Mouse (Mus musculus) hindbrain, embryonic 13.5 days (tissue): ENCODE results near the gene Noxo1. TPM values are rescaled to one million over a fixed set of nuclear protein-coding genes. Genes with fewer than 3 reads are reported as not detected.
A peak's percentile ranks its signal among the peaks of the same experiment; 100 is the strongest.

Source experiments
- ATAC-seq: fragments of 200-750 bp; cut with Nextera tagmentation; 2 replicates; pipeline ENCODE4 v1.8.0; 2017; ENCODE audit warnings: moderate TSS enrichment; ENCODE audit not compliant: low FRiP score
- H3K27ac ChIP-seq: fragments of 300-500 bp; sonication (generic); 2 replicates; pipeline ENCODE4 v1.5.1; 2015; ENCODE audit warnings: inconsistent platforms, mild to moderate bottlenecking, moderate library complexity
- H3K27me3 ChIP-seq: fragments of 300-500 bp; sonication (generic); 2 replicates; pipeline ENCODE4 v1.6.1; 2015; ENCODE audit warnings: mild to moderate bottlenecking, inconsistent platforms
- H3K36me3 ChIP-seq: fragments of 300-500 bp; sonication (generic); 2 replicates; pipeline ENCODE4 v1.6.1; 2015; ENCODE audit warnings: mild to moderate bottlenecking, inconsistent platforms
- H3K4me1 ChIP-seq: fragments of 300-500 bp; sonication (generic); replicated peaks from 2 replicates; pipeline ENCODE4 v1.6.1; 2015; ENCODE audit warnings: inconsistent platforms
- H3K4me2 ChIP-seq: fragments of 300-500 bp; sonication (generic); 2 replicates; pipeline ENCODE4 v1.6.1; 2015; ENCODE audit warnings: inconsistent platforms, mild to moderate bottlenecking, moderate library complexity
- H3K4me3 ChIP-seq: fragments of 300-500 bp; sonication (generic); 2 replicates; pipeline ENCODE4 v1.5.1; 2015; ENCODE audit warnings: mild to moderate bottlenecking, inconsistent platforms
- H3K9ac ChIP-seq: fragments of 300-500 bp; sonication (generic); 2 replicates; pipeline ENCODE4 v1.6.1; 2015; ENCODE audit warnings: mild to moderate bottlenecking, inconsistent platforms
- H3K9me3 ChIP-seq: fragments of 300-500 bp; sonication (generic); 2 replicates; pipeline ENCODE4 v1.6.1; 2016; ENCODE audit warnings: inconsistent platforms
- WGBS: fragments of 180-500 bp; shearing (Covaris S2); methylation state at CpG from one replicate; pipeline ENCODE4 v1.1.7; 2015; 5-methylcytosine and 5-hydroxymethylcytosine counted together
- polyA plus RNA-seq: library from polyadenylated mRNA; unstranded; fragments of >200 nt; fragmentation: Nextera tagmentation; extraction: Ambion mirVana; gene quantifications from 2 replicates; pipeline ENCODE4 v1.2.1, GENCODE M21; 2015

Noxo1 gene
- polyA plus RNA-seq: 2.9 and 3.4 TPM in 2 replicates

GRCm38 (mm10) chr17:24696011-24696697 is at the start of gene Noxo1, which contains the start of gene Gfer:
Gene Noxo1, plus strand, starts transcription at chr17:24696234.
Gene Gfer, minus strand, starts transcription at chr17:24696156.
- WGBS: under 1% methylated on average over 69 of the region's 76 CpGs

GRCm38 (mm10) chr17:24646381-24646780 is 49.7 kb upstream of the Noxo1 start:
- Histone ChIP-seq H3K27ac (no peak overlapping the region), H3K4me1 (peaks cover 35% of the 10 kb centered on the region), H3K27me3 (peaks cover 38% of the 10 kb centered on the region), H3K36me3 (no peaks in the 10 kb centered on the region), H3K9me3 (no peaks in the 10 kb centered on the region), H3K4me2 (no peak overlapping the region), H3K9ac (no peak overlapping the region), H3K4me3 (no peak overlapping the region)
- 87% methylated on average over 4 of the region's 4 CpGs for WGBS
- ATAC-seq: no peak

More at GRCm38 (mm10) chr17:24696011-24696697, at the start of gene Noxo1, which contains the start of gene Gfer:
- Histone ChIP-seq H3K4me1 (peaks cover 37% of the 10 kb centered on the region), H3K27ac (peak within 1 kb of the TSS; percentile 90), H3K36me3 (peaks cover 37% of the 10 kb centered on the region), H3K4me2 (peak within 1 kb of the TSS; percentile 78), H3K9ac (peak within 1 kb of the TSS; percentile 88), H3K4me3 (peak within 1 kb of the TSS; percentile 78), H3K9me3 (no peaks in the 10 kb centered on the region), H3K27me3 (peaks cover 11% of the 10 kb centered on the region; the same call in 1 of the 2 replicates)
- ATAC-seq: peak; percentile 87

GRCm38 (mm10) chr17:24647493-24647892 is 48.5 kb upstream of the Noxo1 start:
- Histone ChIP-seq H3K4me3 (no peak overlapping the region), H3K4me1 (peaks cover 35% of the 10 kb centered on the region), H3K27me3 (peaks cover 49% of the 10 kb centered on the region), H3K9me3 (no peaks in the 10 kb centered on the region), H3K9ac (0 out of 2 replicates have a peak overlapping the region, but pooled peaks have one; percentile 0), H3K36me3 (no peaks in the 10 kb centered on the region), H3K4me2 (no peak overlapping the region), H3K27ac (0 out of 2 replicates have a peak overlapping the region, but pooled peaks have one; percentile 14)
- 80% methylated on average over 11 of the region's 11 CpGs for WGBS
- no peak for ATAC-seq

GRCm38 (mm10) chr17:24648731-24649377 is 47.2 kb upstream of the Noxo1 start:
- Histone ChIP-seq H3K9ac (peak overlapping the region; percentile 90; the same call in 1 of the 2 replicates), H3K27ac (peak overlapping the region; percentile 15; the same call in 1 of the 2 replicates), H3K4me2 (peak overlapping the region; percentile 96), H3K4me1 (peaks cover 37% of the 10 kb centered on the region), H3K27me3 (peaks cover 57% of the 10 kb centered on the region), H3K4me3 (peak overlapping the region; percentile 72), H3K9me3 (no peaks in the 10 kb centered on the region), H3K36me3 (no peaks in the 10 kb centered on the region)
- 72% methylated on average over 10 of the region's 10 CpGs for WGBS
- no peak for ATAC-seq

- Histone ChIP-seq H3K4me2 (peak overlapping the region; percentile 96), H3K4me3 (peak overlapping the region; percentile 72), H3K9me3 (no peaks in the 10 kb centered on the region), H3K4me1 (peaks cover 30% of the 10 kb centered on the region), H3K27me3 (peaks cover 60% of the 10 kb centered on the region), H3K36me3 (no peaks in the 10 kb centered on the region), H3K27ac (peak overlapping the region; percentile 60; the same call in 1 of the 2 replicates), H3K9ac (peak overlapping the region; percentile 90)
- peak; percentile 64 for ATAC-seq
- WGBS: under 1% methylated on average over 35 of the region's 35 CpGs
Measured at GRCm38 (mm10) chr17:24649581-24650069, 46.4 kb upstream of the Noxo1 start.

GRCm38 (mm10) chr17:24650070-24650616 is 45.9 kb upstream of the Noxo1 start, which contains the start of gene Slc9a3r2:
Gene Slc9a3r2, minus strand, starts transcription at chr17:24650327.
- peak; percentile 64 for ATAC-seq
- H3K9me3 ChIP-seq: no peaks in the 10 kb centered on the region
- peak within 1 kb of the TSS; percentile 72 for H3K4me3 ChIP-seq
- whole genome bisulfite sequencing: 2% methylated on average over 40 of the region's 41 CpGs
- peak within 1 kb of the TSS; percentile 60; the same call in 1 of the 2 replicates for H3K27ac ChIP-seq
- peak within 1 kb of the TSS; percentile 90 for H3K9ac ChIP-seq
- peak within 1 kb of the TSS; percentile 96 for H3K4me2 ChIP-seq
- H3K36me3 ChIP-seq: no peaks in the 10 kb centered on the region
- H3K27me3 ChIP-seq: peaks cover 65% of the 10 kb centered on the region
- H3K4me1 ChIP-seq: peaks cover 28% of the 10 kb centered on the region

GRCm38 (mm10) chr17:24650766-24651165 is 45.3 kb upstream of the Noxo1 start:
- 84% methylated on average over 4 of the region's 4 CpGs for WGBS
- H3K4me1 ChIP-seq: peaks cover 28% of the 10 kb centered on the region
- H3K9me3 ChIP-seq: no peaks in the 10 kb centered on the region
- H3K4me2 ChIP-seq: peak overlapping the region; percentile 96
- H3K27ac ChIP-seq: no peak overlapping the region
- peaks cover 67% of the 10 kb centered on the region for H3K27me3 ChIP-seq
- no peaks in the 10 kb centered on the region for H3K36me3 ChIP-seq
- peak overlapping the region; percentile 72; the same call in 1 of the 2 replicates for H3K4me3 ChIP-seq
- ATAC-seq: no peak
- H3K9ac ChIP-seq: peak overlapping the region; percentile 90; the same call in 1 of the 2 replicates

- Histone ChIP-seq H3K4me3 (no peak overlapping the region), H3K4me1 (peaks cover 28% of the 10 kb centered on the region), H3K27me3 (peaks cover 78% of the 10 kb centered on the region), H3K27ac (no peak overlapping the region), H3K36me3 (no peaks in the 10 kb centered on the region), H3K9ac (no peak overlapping the region), H3K9me3 (no peaks in the 10 kb centered on the region), H3K4me2 (no peak overlapping the region)
- 71% methylated on average over 3 of the region's 3 CpGs for WGBS
- ATAC-seq: no peak
Measured at GRCm38 (mm10) chr17:24651835-24652234, 44.2 kb upstream of the Noxo1 start.

- WGBS: 7% methylated on average over 19 of the region's 19 CpGs
- peaks cover 31% of the 10 kb centered on the region for H3K4me1 ChIP-seq
- no peak overlapping the region for H3K9ac ChIP-seq
- H3K4me3 ChIP-seq: peak overlapping the region; percentile 18; the same call in 1 of the 2 replicates
- peaks cover 83% of the 10 kb centered on the region for H3K27me3 ChIP-seq
- no peaks in the 10 kb centered on the region for H3K36me3 ChIP-seq
- no peak for ATAC-seq
- H3K9me3 ChIP-seq: no peaks in the 10 kb centered on the region
- H3K27ac ChIP-seq: no peak overlapping the region
- peak overlapping the region; percentile 51 for H3K4me2 ChIP-seq
Measured at GRCm38 (mm10) chr17:24653967-24654710, 41.9 kb upstream of the Noxo1 start.

- ATAC-seq: no peak
- no peak overlapping the region for H3K27ac ChIP-seq
- peaks cover 23% of the 10 kb centered on the region for H3K4me1 ChIP-seq
- no peak overlapping the region for H3K4me3 ChIP-seq
- 81% methylated on average over 4 of the region's 4 CpGs for WGBS
- no peaks in the 10 kb centered on the region for H3K36me3 ChIP-seq
- no peak overlapping the region for H3K4me2 ChIP-seq
- H3K9ac ChIP-seq: no peak overlapping the region
- H3K27me3 ChIP-seq: peaks cover 83% of the 10 kb centered on the region
- H3K9me3 ChIP-seq: no peaks in the 10 kb centered on the region
Measured at GRCm38 (mm10) chr17:24654969-24655368, 41.1 kb upstream of the Noxo1 start.

- H3K27ac ChIP-seq: no peak within 1 kb of the TSS
- peak within 1 kb of the TSS; percentile 35 for H3K4me3 ChIP-seq
- H3K9me3 ChIP-seq: no peaks in the 10 kb centered on the region
- peak within 1 kb of the TSS; percentile 66 for H3K9ac ChIP-seq
- ATAC-seq: peak; percentile 47; the same call in 1 of the 2 replicates
- peaks cover 74% of the 10 kb centered on the region for H3K27me3 ChIP-seq
- no peaks in the 10 kb centered on the region for H3K36me3 ChIP-seq
- H3K4me2 ChIP-seq: peak within 1 kb of the TSS; percentile 59
- H3K4me1 ChIP-seq: peaks cover 16% of the 10 kb centered on the region
- 2% methylated on average over 47 of the region's 47 CpGs for WGBS
Measured at GRCm38 (mm10) chr17:24658017-24658758, 37.8 kb upstream of the Noxo1 start, which contains the start of gene Npw. Gene Npw, minus strand, starts transcription at chr17:24658457.
